Mouse (Mus musculus) MEL (cell line): ENCODE measurements around the gene 0610009B22Rik. TPM values are rescaled to one million over a fixed set of nuclear protein-coding genes. Genes with fewer than 3 reads are reported as not detected.
"Not testable (repeated sequence)": the region's sequence is repeated elsewhere in the genome, so short reads cannot be mapped to it uniquely, and the experiment has no call there.

Experiments
- DNase-seq: peaks from one replicate; pipeline ENCODE4 v3.0.0; 2011; ENCODE audit warnings: low read depth, low spot score
- H3K27ac ChIP-seq: 2 replicates; pipeline ENCODE4 v1.5.1; 2012; ENCODE audit warnings: low read depth, mild to moderate bottlenecking, control low read depth, low read length, moderate library complexity; ENCODE audit not compliant: control insufficient read depth
- H3K27me3 ChIP-seq, 2 experiments: fragments of 150-350 bp in 1 of 2; sonication (generic) in 1 of 2; 2 replicates each; pipeline ENCODE4 v1.6.1; 2012; ENCODE audit warnings: low read length in 2 of 2, mild to moderate bottlenecking in 2 of 2, improper control_type of control experiment in 1 of 2, moderate library complexity in 1 of 2; ENCODE audit not compliant: insufficient read depth in 2 of 2, control insufficient read depth in 1 of 2
- H3K36me3 ChIP-seq, 2 experiments: 2 replicates each; pipeline ENCODE4 v1.6.1; 2012 to 2014; ENCODE audit warnings: low read length in 2 of 2, improper control_type of control experiment in 1 of 2, inconsistent platforms in 1 of 2, mild to moderate bottlenecking in 1 of 2; ENCODE audit not compliant: insufficient read depth in 2 of 2, control insufficient read depth in 1 of 2
- H3K4me1 ChIP-seq, 2 experiments: fragments of 150-350 bp in 1 of 2; sonication (generic) in 1 of 2; 2 replicates each; pipeline ENCODE4 v1.6.1; 2012; ENCODE audit warnings: low read length in 2 of 2, improper control_type of control experiment in 1 of 2, mild to moderate bottlenecking in 1 of 2; ENCODE audit not compliant: insufficient read depth in 2 of 2, control insufficient read depth in 1 of 2
- H3K4me3 ChIP-seq, 2 experiments: fragments of 150-350 bp in 1 of 2; sonication (generic) in 1 of 2; 2 replicates each; pipeline ENCODE4 v1.5.1; 2012; ENCODE audit warnings: low read depth in 2 of 2, low read length in 2 of 2, mild to moderate bottlenecking in 2 of 2, moderate library complexity in 2 of 2, control low read depth in 1 of 2, improper control_type of control experiment in 1 of 2; ENCODE audit not compliant: control insufficient read depth in 1 of 2, insufficient read depth in 1 of 2
- H3K79me2 ChIP-seq: 2 replicates; pipeline ENCODE4 v1.6.1; 2012; ENCODE audit warnings: mild to moderate bottlenecking, low read length, moderate library complexity; ENCODE audit not compliant: control insufficient read depth, poor library complexity, insufficient read depth
- H3K9ac ChIP-seq: 2 replicates; pipeline ENCODE4 v1.6.1; 2012; ENCODE audit warnings: low read depth, mild to moderate bottlenecking, control low read depth, low read length, moderate library complexity; ENCODE audit not compliant: control insufficient read depth, poor library complexity, severe bottlenecking
- H3K9me3 ChIP-seq: fragments of 150-350 bp; sonication (generic); replicated peaks from 2 replicates; pipeline ENCODE4 v1.6.1; 2012; ENCODE audit warnings: mild to moderate bottlenecking, low read length, improper control_type of control experiment, moderate library complexity; ENCODE audit not compliant: insufficient read depth
- CHD1 ChIP-seq: IDR thresholded peaks from 2 replicates; pipeline ENCODE4 v1.6.1; 2012; ENCODE audit warnings: low read depth, mild to moderate bottlenecking, inconsistent platforms, low read length, improper control_type of control experiment
- CTCF ChIP-seq, 3 experiments: IDR thresholded peaks in 2 of 3; conservative IDR thresholded peaks in 1 of 3; 2 replicates each; pipeline ENCODE4 v1.5.1; 2011 to 2012; ENCODE audit warnings: low read length in 3 of 3, low read depth in 2 of 3, mild to moderate bottlenecking in 2 of 3, improper control_type of control experiment in 1 of 3, inconsistent platforms in 1 of 3, mixed read lengths in 1 of 3, moderate library complexity in 1 of 3; ENCODE audit not compliant: control insufficient read depth in 1 of 3, insufficient read depth in 1 of 3, poor library complexity in 1 of 3, severe bottlenecking in 1 of 3
- EP300 ChIP-seq, 2 experiments: IDR thresholded peaks; 2 replicates each; pipeline ENCODE4 v1.6.1; 2011; ENCODE audit warnings: improper control_type of control experiment in 2 of 2, low read length in 2 of 2, low read depth in 1 of 2, mild to moderate bottlenecking in 1 of 2
- ETS1 ChIP-seq: IDR thresholded peaks from 2 replicates; pipeline ENCODE4 v1.6.1; 2012; ENCODE audit warnings: low read depth, mild to moderate bottlenecking, inconsistent platforms, low read length, improper control_type of control experiment, moderate library complexity
- GABPA ChIP-seq: IDR thresholded peaks from 2 replicates; pipeline ENCODE4 v1.6.1; 2012; ENCODE audit warnings: low read depth, mild to moderate bottlenecking, inconsistent platforms, low read length, improper control_type of control experiment, moderate library complexity
- GATA1 ChIP-seq: IDR thresholded peaks from 2 replicates; pipeline ENCODE4 v1.6.1; 2011; ENCODE audit warnings: low read depth, low read length, improper control_type of control experiment
- HCFC1 ChIP-seq: IDR thresholded peaks from 2 replicates; pipeline ENCODE4 v1.6.1; 2012; ENCODE audit warnings: low read depth, mild to moderate bottlenecking, inconsistent platforms, low read length, improper control_type of control experiment, moderate library complexity
- KAT2A ChIP-seq: conservative IDR thresholded peaks from 2 replicates; pipeline ENCODE4 v1.6.1; 2012; ENCODE audit warnings: low read depth, low read length, improper control_type of control experiment, inconsistent platforms
- MAFK ChIP-seq: IDR thresholded peaks from 2 replicates; pipeline ENCODE4 v1.6.1; 2011; ENCODE audit warnings: low read depth, mild to moderate bottlenecking, low read length, improper control_type of control experiment, borderline replicate concordance
- MXI1 ChIP-seq: IDR thresholded peaks from 2 replicates; pipeline ENCODE4 v1.6.1; 2011; ENCODE audit warnings: mild to moderate bottlenecking, low read depth, low read length, improper control_type of control experiment
- MYB ChIP-seq: IDR thresholded peaks from 2 replicates; pipeline ENCODE4 v1.6.1; 2011; ENCODE audit warnings: mild to moderate bottlenecking, low read depth, low read length, improper control_type of control experiment
- MYC ChIP-seq: IDR thresholded peaks from 2 replicates; pipeline ENCODE4 v1.6.1; 2011; ENCODE audit warnings: low read depth, mild to moderate bottlenecking, low read length, improper control_type of control experiment, moderate library complexity
- NRF1 ChIP-seq: IDR thresholded peaks from 2 replicates; pipeline ENCODE4 v1.6.1; 2014; ENCODE audit warnings: low read depth, mild to moderate bottlenecking, inconsistent platforms, low read length, improper control_type of control experiment, moderate library complexity; ENCODE audit not compliant: poor library complexity, insufficient read depth, severe bottlenecking
- POLR2AphosphoS5 ChIP-seq: IDR thresholded peaks from 2 replicates; pipeline ENCODE4 v1.6.1; 2012; ENCODE audit warnings: low read depth, borderline replicate concordance, mild to moderate bottlenecking, inconsistent platforms, low read length, moderate library complexity, mixed read lengths
- SIN3A ChIP-seq: IDR thresholded peaks from 2 replicates; pipeline ENCODE4 v1.6.1; 2012; ENCODE audit warnings: low read length, improper control_type of control experiment, inconsistent platforms
- TBP ChIP-seq: IDR thresholded peaks from 2 replicates; pipeline ENCODE4 v1.8.0; 2011; ENCODE audit warnings: low read depth, low read length, improper control_type of control experiment
- USF1 ChIP-seq: IDR thresholded peaks from 2 replicates; pipeline ENCODE4 v1.6.1; 2014; ENCODE audit warnings: low read depth, mild to moderate bottlenecking, inconsistent platforms, low read length, improper control_type of control experiment, moderate library complexity
- USF2 ChIP-seq, 2 experiments: IDR thresholded peaks; 2 replicates each; pipeline ENCODE4 v1.6.1; 2011 to 2012; ENCODE audit warnings: improper control_type of control experiment in 2 of 2, low read length in 2 of 2, borderline replicate concordance in 1 of 2, inconsistent platforms in 1 of 2, low read depth in 1 of 2, mild to moderate bottlenecking in 1 of 2; ENCODE audit not compliant: insufficient read depth in 1 of 2
- ZMIZ1 ChIP-seq: IDR thresholded peaks from 2 replicates; pipeline ENCODE4 v1.6.1; 2012; ENCODE audit warnings: low read depth, mild to moderate bottlenecking, inconsistent platforms, low read length, improper control_type of control experiment, moderate library complexity
- ZNF384 ChIP-seq: IDR thresholded peaks from 2 replicates; pipeline ENCODE4 v1.6.1; 2012; ENCODE audit warnings: low read depth, mild to moderate bottlenecking, inconsistent platforms, low read length, improper control_type of control experiment
- polyA plus RNA-seq, 2 experiments: library from polyadenylated mRNA; stranded (reverse) in 1 of 2; unstranded in 1 of 2; fragments of >175 nt in 1 of 2; fragments of >200 nt in 1 of 2; gene quantifications; 2 replicates each; pipeline versions ENCODE4 v1.2.1 to v1.2.4; 2012; ENCODE audit warnings: low replicate concordance in 2 of 2, low read depth in 1 of 2; ENCODE audit not compliant: insufficient read length in 2 of 2, insufficient read depth in 1 of 2, missing spikeins in 1 of 2
- total RNA-seq: library from RNA; depleted of rRNA; stranded (reverse); fragments of 300-350 nt; gene quantifications from 2 replicates; pipeline ENCODE4 v1.2.3, GENCODE M21; 2012

The 0610009B22Rik gene
- total and polyA plus RNA-seq, 3 experiments, result 24.4 to 37.7 TPM; not detected in 1

DNA sequence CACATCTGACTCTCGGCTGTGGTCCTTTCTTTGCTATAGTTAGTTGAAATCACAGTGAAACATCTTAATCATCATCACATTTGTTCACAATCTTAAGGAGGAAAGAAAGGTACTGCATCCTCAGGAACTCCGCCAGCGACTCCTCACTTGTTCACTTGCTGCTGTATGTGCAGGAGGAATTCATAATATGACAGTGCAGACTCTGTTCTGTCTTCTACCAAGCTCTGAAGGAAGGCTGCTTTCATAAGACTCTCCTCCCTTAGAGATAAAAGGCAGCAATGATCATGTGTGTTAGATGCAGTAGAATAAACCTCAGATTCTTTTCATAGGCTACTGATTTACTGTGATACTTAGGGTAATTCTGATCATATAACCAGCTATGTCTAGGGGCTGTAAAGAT, 6.3 kb upstream of the 0610009B22Rik start:
- Histone ChIP-seq H3K4me3 (no peak overlapping the region), H3K4me1 (peaks cover 0 to 3% of the 10 kb centered on the region in 2 experiments; a peak in 2 of 4 replicates), H3K36me3 (peaks cover 3 to 8% of the 10 kb centered on the region in 2 experiments)
- no peak for DNase-seq
- TF ChIP-seq ZNF384 (no peak), CTCF (IDR thresholded peaks at IDR 0.05 in 2 of 3, conservative IDR thresholded peaks at IDR 0.05 in 1 of 3; ENCODE audit: control insufficient read depth in 1 of 3, insufficient read depth in 1 of 3, low read depth in 2 of 3, low read length in 3 of 3, poor library complexity in 1 of 3, severe bottlenecking in 1 of 3) (no peak), MXI1 (no peak), ETS1 (no peak), MAFK (no peak), MYB (no peak), CHD1 (no peak), ZMIZ1 (no peak), POLR2AphosphoS5 (no peak), NRF1 (no peak), GATA1 (no peak), SIN3A (no peak)
- TF ChIP-seq, all 39 proteins: peak for 0
- H3K27ac ChIP-seq, result no peak overlapping the region
- H3K9ac ChIP-seq, result no peak overlapping the region
- H3K9me3 ChIP-seq, result no peaks in the 10 kb centered on the region
- H3K27me3 ChIP-seq, result no peaks in the 10 kb centered on the region
- H3K79me2 ChIP-seq, result no peaks in the 10 kb centered on the region

DNA sequence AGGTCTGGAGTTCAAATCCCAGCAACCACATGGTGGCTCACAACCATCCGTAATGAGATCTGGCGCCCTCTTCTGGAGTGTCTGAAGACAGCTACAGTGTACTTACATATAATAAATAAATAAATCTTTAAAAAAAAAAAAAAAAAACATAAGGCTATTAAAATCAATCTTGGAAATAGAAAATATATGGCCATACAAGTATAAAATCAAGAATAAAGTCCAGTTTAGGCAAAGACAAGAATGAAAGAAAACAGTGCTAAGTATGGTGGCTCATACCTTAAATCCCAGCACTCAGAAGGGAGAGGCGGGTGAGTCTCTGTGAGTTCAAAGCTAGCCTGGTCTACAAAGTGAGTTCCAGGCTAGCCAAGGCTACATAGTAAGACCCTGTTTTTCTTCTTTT, 1.9 kb upstream of the 0610009B22Rik start:
- not testable (repeated sequence) for H3K79me2 ChIP-seq, H3K27ac ChIP-seq
- TF ChIP-seq TBP, result peak; percentile 20; the same call in 1 of the 2 replicates
- TF ChIP-seq ZNF384, result peak; percentile 81
- 0 out of 2 replicates have a peak, but pooled peaks have one; percentile 53 for TF ChIP-seq MYC
- TF ChIP-seq, all 39 proteins: peak for 3; not testable (repeated sequence) for 36
- H3K4me1 ChIP-seq, H3K27me3 ChIP-seq, H3K9me3 ChIP-seq, H3K4me3 ChIP-seq, H3K9ac ChIP-seq: not testable (repeated sequence)
- peak; percentile 24 for DNase-seq
- peaks cover 0 to 18% of the 10 kb centered on the region in 2 experiments; a peak in 2 of 4 replicates for H3K36me3 ChIP-seq

DNA sequence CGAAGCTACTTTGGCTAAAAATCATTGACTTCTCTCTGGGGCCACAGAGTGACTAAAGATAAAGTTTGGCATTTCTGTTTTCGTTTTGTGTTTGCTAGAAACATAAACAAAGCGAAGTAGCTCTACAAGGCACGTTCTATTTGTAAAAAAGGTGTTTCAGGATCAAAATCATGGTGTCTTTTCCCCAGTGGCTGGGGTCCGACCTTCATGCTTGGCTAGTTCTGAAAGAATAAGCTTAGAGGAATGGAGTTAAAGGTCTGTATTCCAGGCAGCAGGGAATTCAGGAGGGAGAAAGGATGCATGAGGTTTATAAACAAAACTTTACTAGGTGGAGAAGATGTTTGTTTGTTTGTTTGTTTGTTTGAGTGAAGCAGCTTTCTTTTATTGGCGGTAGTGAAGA, 669 bp upstream of the 0610009B22Rik start:
- H3K4me3 ChIP-seq, result peak overlapping the region; percentile 57 to 69
- peaks cover 2 to 7% of the 10 kb centered on the region in 2 experiments; a peak in 3 of 4 replicates for H3K4me1 ChIP-seq
- H3K79me2 ChIP-seq, result peaks cover 10% of the 10 kb centered on the region
- H3K27ac ChIP-seq, result peak overlapping the region; percentile 98
- no peaks in the 10 kb centered on the region for H3K9me3 ChIP-seq
- no peaks in the 10 kb centered on the region for H3K27me3 ChIP-seq
- TF ChIP-seq USF2 (IDR thresholded peaks at IDR 0.05; ENCODE audit: borderline replicate concordance in 1 of 2, insufficient read depth in 1 of 2, low read depth in 1 of 2, low read length in 2 of 2) (no peak), EP300 (IDR thresholded peaks at IDR 0.05; ENCODE audit: low read depth in 1 of 2, low read length in 2 of 2) (no peak), NRF1 (no peak), ZMIZ1 (no peak), MXI1 (no peak; the same call in 1 of the 2 replicates), KAT2A (no peak), HCFC1 (no peak), USF1 (no peak), GABPA (no peak)
- DNase-seq, result no peak
- peaks cover 0 to 18% of the 10 kb centered on the region in 2 experiments; a peak in 2 of 4 replicates for H3K36me3 ChIP-seq
- H3K9ac ChIP-seq, result peak overlapping the region; percentile 90
